Mouse (Mus musculus) G1E (cell line): ENCODE data around the gene Plekhg5.

ENCODE experiments used
- CTCF ChIP-seq: IDR thresholded peaks from 2 replicates; pipeline ENCODE4 v1.5.1; 2012; ENCODE audit warnings: low read depth, low read length, inconsistent platforms, mixed read lengths
- GATA1 ChIP-seq: IDR thresholded peaks from 2 replicates; pipeline ENCODE4 v1.6.1; 2012; ENCODE audit warnings: borderline replicate concordance, low read length, inconsistent platforms, mixed read lengths
- POLR2AphosphoS5 ChIP-seq: IDR thresholded peaks from 2 replicates; pipeline ENCODE4 v1.6.1; 2012; ENCODE audit warnings: low read depth, low read length, inconsistent platforms; ENCODE audit not compliant: insufficient replicate concordance
- TAL1 ChIP-seq: conservative IDR thresholded peaks from 2 replicates; pipeline ENCODE4 v1.6.1; 2012; ENCODE audit warnings: low read depth, low read length, inconsistent platforms, mixed read lengths

- TF ChIP-seq CTCF (no peak), POLR2AphosphoS5 (no peak), GATA1 (no peak), TAL1 (no peak)
These were observed 29.1 kb upstream of the Plekhg5 start for GRCm38 (mm10) chr4:152043171-152043570.
